Mouse (Mus musculus): Measurements from ENCODE around the gene 4930404N11Rik.
A peak's percentile ranks its signal among the peaks of the same experiment; 100 is the strongest.

The 4930404N11Rik gene

GRCm38 (mm10) chr10:81354738-81355477 is 10.7 kb downstream of the 4930404N11Rik start:
- peak; percentile 74 for DNase-seq (ENCODE audit: low spot score)

DNA sequence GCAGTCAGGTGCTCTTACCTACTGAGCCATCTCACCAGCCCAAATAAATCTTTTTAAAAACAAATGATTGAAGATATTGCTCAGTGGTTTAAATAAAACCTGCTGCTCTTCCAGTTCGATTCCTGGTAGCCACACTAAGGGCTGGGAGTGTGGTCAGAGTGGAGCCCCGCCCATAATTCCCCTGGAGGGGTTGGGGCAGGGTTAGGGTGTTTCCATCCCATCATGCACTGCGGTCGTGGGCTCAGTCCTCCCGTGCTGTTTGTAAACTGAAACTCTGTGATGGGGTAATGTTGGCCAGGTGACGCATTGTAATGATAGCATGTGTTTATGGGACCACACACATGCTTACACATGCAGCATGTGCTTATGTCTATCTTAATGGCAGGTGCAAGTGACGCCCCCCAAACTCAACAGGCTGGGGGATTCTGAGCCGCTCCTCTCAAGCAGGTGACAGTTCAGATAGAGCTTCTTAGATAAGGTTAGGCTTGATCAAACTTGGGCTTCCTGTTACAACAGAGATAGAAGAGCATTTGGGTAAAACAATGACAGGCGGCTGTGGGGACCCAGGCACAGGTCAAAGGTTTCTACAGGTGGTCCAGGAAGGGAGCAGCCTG is 13.8 kb downstream of the 4930404N11Rik start:
- DNase-seq (ENCODE audit: low spot score), result peak; percentile 85

DNA sequence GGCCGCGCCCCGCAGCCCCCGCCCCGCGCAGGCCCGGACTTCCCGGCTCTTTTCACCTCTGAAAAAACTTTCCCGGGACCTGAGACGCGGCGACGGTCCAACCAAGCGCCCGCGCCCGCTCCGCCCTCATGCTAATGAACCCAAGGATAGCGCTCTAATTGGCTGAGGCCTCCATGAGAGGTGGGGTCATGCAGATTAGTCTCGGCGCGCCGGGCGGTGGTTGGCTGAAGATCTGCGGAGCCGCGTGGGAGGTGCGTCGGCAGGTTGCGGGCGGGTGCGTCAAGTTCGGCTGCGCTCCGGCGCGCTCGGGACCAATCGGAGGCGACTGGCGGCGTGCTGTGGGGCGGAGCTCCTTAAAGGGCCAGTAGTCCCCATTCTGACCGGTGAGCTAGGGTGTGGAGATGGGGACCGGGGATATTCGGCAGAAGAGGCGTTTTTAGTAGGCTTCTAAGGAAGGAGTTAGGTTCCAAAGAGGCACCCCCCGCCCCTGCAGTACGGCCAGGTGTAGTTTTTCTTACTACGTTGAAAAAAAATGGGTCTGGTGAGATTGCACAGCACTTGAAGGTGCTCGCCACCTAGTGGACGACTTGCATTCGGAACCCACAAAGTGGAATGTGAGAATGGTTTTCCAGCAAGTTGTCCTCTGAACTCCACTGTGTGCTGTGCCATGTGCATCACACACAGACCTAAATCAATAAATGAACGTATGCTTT is 15.1 kb downstream of the 4930404N11Rik start, which contains the start of gene Hmg20b:
Hmg20b (minus strand) TSS at position 130 of the 713 bp plus-strand sequence.
- DNase-seq (ENCODE audit: low spot score), result peak; percentile 99

DNA sequence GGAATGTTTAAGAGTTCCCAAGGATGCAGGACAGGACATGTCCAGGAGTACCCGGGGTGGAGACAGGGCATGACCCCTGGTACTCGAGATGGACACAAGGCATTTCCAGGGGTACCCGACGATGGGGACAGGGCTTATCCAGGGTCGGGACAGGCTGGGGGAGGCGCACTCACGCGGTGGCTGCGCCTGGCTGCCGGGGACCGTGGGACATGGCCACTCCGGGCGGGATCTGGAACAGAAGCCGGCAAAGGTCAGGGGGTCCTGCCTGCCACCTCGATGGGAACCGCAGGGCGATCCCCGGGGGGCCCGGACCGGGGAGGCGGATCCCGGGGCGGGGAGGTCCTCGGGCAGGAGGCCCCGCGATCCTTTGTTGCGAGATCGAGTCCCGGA is 15.7 kb downstream of the 4930404N11Rik start:
- DNase-seq (ENCODE audit: low spot score), result no peak

DNA sequence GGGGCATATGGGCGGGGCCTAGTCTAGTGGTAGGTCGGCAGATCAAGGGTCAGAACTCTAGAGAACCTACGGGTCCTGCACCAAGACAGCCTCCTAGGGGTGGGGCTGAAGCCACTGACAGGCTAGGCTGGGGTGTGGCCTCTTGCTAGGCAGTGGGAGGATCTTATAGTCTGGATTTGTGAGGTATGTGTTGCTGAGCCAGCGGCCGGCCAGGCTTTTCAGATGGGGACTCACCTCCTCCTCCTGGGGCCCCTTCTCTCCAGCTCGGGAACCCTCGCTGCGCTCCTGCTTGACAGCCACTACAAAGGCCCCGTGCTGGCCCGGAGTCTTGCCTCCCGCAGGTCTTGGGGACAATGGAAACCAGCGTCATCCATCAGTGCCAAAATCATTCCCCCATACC is 16.5 kb downstream of the 4930404N11Rik start:
- DNase-seq (ENCODE audit: low spot score), result peak; percentile 91

GRCm38 (mm10) chr10:81346453-81347067 is 19.1 kb downstream of the 4930404N11Rik start:
- DNase-seq (ENCODE audit: low spot score), result peak; percentile 63

GRCm38 (mm10) chr10:81345162-81345534 is 20.5 kb downstream of the 4930404N11Rik start:
- no peak for DNase-seq (ENCODE audit: low spot score)

DNA sequence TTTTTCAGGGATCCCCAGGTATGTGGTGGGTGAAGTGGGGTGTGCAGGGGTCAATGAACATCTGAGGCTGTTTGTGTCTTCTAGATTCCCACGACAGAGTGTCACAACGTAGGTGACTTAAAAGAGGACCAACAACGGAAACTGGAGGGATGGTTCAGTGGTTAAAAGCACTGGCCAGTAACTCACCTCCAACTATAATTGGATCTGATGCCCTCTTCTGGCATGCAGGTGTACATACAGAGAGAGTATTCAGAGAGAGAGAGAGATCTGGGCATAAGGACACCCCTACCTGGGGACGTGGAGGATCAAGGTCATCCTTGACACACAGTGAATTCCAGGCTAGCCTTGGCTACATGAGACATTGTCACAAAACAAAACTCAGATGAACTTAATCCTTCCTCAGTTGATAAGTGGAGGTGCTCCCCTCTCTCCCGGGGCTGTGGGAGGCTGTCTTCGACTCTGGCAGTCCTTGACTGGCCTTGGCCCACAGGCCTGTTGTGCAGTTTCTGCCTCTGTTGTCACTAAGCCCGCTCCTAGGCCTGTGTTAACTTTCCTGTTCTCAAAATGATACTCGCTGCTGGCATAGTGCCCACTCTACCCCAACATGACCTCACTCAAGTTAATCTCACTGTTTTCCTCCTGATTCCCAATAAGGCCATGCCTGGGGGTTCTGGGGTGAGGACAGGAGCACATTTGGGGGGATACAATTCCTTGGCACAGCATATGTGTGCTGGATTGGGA is 21.0 kb downstream of the 4930404N11Rik start:
- no peak for DNase-seq (ENCODE audit: low spot score)

DNA sequence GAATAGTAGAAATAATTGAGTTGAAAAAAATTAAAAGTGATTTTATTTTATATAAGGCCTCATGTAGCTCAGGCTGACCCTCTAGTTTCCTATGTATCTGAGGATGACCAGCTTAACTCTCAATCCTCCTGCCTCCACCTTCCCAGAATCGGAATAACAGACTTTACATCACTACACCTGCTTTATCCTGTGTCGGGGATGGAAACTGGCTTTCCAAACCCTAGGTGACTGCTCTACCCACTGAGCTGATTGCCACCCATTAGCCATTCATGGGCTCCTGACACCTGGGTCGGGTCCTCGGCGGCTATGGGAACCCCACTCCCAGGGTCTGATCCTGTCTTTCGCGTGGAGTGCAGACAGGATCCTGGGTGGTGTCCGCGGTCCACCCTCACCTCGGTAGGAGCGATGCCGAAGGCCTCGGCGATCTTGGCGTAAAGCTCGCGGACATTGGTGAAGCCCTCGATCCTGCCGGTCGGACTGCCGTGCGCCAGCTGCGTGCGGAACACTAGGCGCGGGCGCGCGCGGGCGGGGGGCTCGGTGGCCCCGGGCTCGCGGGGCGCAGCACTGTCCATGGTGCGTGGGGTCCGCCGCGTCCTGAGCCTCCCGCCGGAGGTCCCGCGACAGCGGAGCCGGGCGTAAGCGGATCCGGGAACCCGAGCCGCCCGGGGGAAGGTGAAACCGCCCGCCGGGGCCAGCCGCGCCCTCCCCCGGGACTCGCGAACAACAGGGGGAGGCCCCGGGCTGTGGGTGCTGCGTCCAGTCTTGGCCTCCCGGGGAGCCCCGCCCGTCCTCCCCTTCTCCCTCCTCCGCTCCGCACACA is 22.7 kb downstream of the 4930404N11Rik start, which contains the start of gene Gipc3:
Gipc3 (minus strand) TSS at position 581 of the 820 bp plus-strand sequence.
- no peak for DNase-seq (ENCODE audit: low spot score)

DNA sequence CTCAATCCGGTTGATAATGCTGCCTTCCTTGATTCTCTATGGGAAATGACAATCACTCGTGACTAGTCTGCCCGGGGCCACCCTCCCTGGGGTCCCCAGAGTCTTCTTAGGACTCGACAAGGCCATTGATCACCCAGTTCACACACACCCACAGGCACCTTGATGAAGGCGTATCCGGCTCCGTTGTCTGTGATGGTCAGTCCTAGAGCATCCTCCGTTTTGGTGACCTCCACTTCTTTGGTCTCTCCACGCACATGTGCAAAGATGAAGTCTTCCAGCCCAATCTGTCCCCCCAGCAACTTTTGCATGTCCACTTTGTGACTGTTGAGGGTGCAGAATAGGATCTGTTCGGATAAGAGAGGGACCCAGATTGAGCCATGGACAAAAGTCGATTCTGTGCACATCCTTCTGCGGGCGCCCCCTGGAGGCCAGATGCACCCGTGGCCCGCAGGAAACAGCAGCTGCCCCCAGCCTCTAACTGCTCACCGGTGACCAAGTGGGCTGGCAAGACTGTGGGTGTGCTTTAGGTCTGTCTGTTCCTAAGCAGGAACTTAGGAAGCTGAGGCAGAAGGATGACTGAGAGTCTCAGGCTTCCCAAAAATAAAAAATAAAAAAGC is 24.2 kb downstream of the 4930404N11Rik start:
- DNase-seq (ENCODE audit: low spot score), result no peak

- DNase-seq (ENCODE audit: low spot score), result no peak
Observed at GRCm38 (mm10) chr10:81340551-81341332, 24.9 kb downstream of the 4930404N11Rik start.

DNA sequence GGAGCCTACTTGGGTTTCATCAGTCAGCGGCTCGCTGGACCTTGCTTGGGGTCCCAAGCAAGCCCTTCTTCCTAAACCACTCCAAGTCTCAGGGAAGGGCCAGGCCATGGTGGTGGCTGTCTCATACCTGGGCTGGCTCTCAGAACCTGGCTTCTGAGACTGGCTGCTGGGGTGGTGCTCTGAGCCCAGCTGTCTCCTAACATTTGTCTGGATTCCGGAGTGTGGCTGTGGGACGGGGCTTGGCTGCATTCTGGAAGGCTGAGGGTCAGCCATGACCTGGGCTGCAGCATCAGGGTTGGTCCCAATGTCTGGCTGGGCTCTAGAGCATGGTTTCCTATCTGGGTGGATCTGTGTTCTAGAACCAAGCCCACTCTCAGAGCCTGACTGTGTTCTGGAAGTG is 29.1 kb downstream of the 4930404N11Rik start:
- DNase-seq (ENCODE audit: low spot score), result no peak

DNA sequence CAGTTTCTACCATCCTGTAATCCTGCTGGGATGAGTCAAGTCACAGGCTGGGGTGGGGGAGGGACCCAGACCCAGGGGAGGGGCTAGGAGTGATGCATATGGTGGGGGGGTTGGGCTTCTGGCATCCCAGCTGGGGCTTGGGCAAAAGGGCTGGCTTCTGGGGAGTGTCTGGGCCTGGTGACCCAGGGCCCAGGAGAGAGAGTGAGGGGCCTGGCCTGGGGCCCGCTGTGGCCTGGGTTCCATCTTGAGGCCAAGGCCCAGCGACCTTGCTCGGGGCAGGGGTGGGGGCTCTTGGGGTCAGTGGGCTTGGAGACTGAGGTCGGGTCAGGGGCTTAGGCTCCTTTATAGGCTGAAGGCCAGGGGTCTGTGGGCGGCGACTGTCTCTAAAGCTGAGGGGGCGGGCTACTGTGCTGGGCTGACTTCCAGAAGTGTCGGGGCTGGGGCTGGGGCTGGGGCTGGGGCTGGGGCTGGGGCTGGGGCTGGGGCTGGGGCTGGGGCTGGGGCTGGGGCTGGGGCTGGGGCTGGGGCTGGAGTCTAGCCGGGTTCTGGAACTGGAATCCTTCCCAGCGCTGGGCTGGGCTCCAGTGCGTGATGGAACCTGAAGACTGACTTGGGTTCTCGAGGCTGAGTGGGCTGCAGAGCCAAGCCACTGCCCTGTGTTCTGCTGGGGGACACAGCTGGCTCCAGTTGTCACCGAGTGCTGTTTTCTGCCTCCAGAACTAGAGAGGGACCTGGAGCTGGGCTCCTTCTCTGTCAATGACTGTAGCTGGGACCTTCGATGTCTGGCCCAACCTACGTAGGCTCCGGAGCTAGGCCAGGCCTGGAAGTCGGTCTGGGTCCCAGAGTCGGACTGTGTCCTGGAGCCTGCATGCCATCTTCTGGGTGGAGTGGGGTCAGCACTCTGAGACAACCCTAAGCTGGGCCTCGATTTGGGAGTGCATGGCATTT is 29.9 kb downstream of the 4930404N11Rik start:
- DNase-seq (ENCODE audit: low spot score), result no peak

DNA sequence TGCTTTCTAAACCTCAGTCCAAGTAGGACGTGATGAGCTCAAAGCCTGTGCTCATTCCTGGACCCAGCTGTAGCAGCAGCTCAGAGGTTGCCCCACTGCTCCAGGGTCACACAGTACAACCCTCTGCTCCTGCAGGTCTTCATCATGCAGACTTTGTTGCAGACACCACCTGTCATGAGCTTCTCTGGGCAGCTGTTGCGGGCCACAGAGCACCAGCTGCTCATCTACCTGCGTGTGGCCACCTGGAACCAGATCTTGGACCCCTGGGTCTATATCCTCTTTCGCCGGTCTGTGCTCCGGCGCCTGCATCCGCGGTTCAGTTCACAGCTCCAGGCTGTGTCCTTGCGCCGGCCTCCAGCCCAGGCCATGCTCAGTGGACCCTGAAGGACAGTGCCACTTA is 31.3 kb downstream of the 4930404N11Rik start:
- DNase-seq (ENCODE audit: low spot score), result no peak

GRCm38 (mm10) chr10:81332277-81332676 is 33.3 kb downstream of the 4930404N11Rik start:
- DNase-seq (ENCODE audit: low spot score), result no peak

- no peak for DNase-seq (ENCODE audit: low spot score)
Observed at GRCm38 (mm10) chr10:81330007-81330406, 35.6 kb downstream of the 4930404N11Rik start.

- DNase-seq (ENCODE audit: low spot score), result no peak
Observed at GRCm38 (mm10) chr10:81329194-81329975, 36.2 kb downstream of the 4930404N11Rik start.

DNA sequence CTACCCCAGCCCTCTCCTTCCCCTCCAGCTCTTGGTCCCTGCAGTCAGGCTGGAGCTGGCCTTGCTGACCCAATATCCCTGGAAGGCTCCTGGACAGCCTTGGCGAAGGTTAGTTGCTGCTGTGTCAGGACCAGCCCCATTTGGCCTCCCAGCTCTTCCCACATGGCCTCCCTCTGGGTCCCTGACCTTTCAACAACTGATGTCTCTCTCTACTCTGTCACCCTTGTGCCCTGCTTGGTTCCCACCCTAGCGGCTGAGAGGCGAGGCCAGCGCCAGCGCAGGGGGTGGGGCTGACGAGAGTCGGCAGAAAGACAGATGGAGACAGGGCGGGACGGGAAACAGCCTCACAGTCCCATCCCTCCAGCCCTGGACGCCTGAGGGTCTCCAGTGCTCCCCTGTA is 37.2 kb downstream of the 4930404N11Rik start, which contains the start of gene Tbxa2r:
Tbxa2r (plus strand) TSS at position 346 of the 400 bp plus-strand sequence.
- DNase-seq (ENCODE audit: low spot score), result no peak
